Mouse (Mus musculus) right cerebral cortex, adult 2 months (tissue): ENCODE results near the gene Padi1.

Source experiments
- DNase-seq, 2 experiments: peaks; one replicate each; pipeline ENCODE4 v3.0.0; 2021 to 2022; ENCODE audit warnings: low spot score in 2 of 2

Gene Padi1

GRCm38 (mm10) chr4:140845666-140846065 lies at the start of gene Padi1:
Padi1 (minus strand) TSS chr4:140845778.
- no peak for DNase-seq

GRCm38 (mm10) chr4:140892163-140892530 lies 46.6 kb upstream of the Padi1 start:
- DNase-seq = no peak

GRCm38 (mm10) chr4:140891525-140892162 lies 46.1 kb upstream of the Padi1 start:
- no peak for DNase-seq

- DNase-seq = no peak
Observed at GRCm38 (mm10) chr4:140883852-140884251, 38.3 kb upstream of the Padi1 start.

- DNase-seq = no peak
Observed at GRCm38 (mm10) chr4:140882981-140883380, 37.4 kb upstream of the Padi1 start.

- no peak for DNase-seq
Observed at GRCm38 (mm10) chr4:140882365-140882764, 36.8 kb upstream of the Padi1 start.

GRCm38 (mm10) chr4:140881771-140882170 lies 36.2 kb upstream of the Padi1 start:
- no peak for DNase-seq

GRCm38 (mm10) chr4:140881026-140881670 lies 35.6 kb upstream of the Padi1 start:
- DNase-seq = no peak

- no peak for DNase-seq
Observed at GRCm38 (mm10) chr4:140880207-140880606, 34.6 kb upstream of the Padi1 start.

GRCm38 (mm10) chr4:140879739-140880138 lies 34.2 kb upstream of the Padi1 start:
- DNase-seq = peak; percentile 16 to 46

GRCm38 (mm10) chr4:140879116-140879515 lies 33.5 kb upstream of the Padi1 start:
- no peak for DNase-seq

GRCm38 (mm10) chr4:140878655-140879054 lies 33.1 kb upstream of the Padi1 start:
- no peak for DNase-seq

- no peak for DNase-seq
Observed at GRCm38 (mm10) chr4:140877441-140877840, 31.9 kb upstream of the Padi1 start.

- no peak for DNase-seq
Observed at GRCm38 (mm10) chr4:140876681-140877080, 31.1 kb upstream of the Padi1 start.

- no peak for DNase-seq
Observed at GRCm38 (mm10) chr4:140876161-140876560, 30.6 kb upstream of the Padi1 start.

GRCm38 (mm10) chr4:140873011-140873410 lies 27.4 kb upstream of the Padi1 start:
- DNase-seq = no peak

- no peak for DNase-seq
Observed at GRCm38 (mm10) chr4:140872686-140872992, 27.1 kb upstream of the Padi1 start.

GRCm38 (mm10) chr4:140871851-140872685 lies 26.5 kb upstream of the Padi1 start:
- no peak for DNase-seq

- no peak for DNase-seq
Observed at GRCm38 (mm10) chr4:140871376-140871775, 25.8 kb upstream of the Padi1 start.

GRCm38 (mm10) chr4:140870876-140871275 lies 25.3 kb upstream of the Padi1 start:
- no peak for DNase-seq

GRCm38 (mm10) chr4:140869945-140870344 lies 24.4 kb upstream of the Padi1 start:
- DNase-seq = no peak

- DNase-seq = no peak
Observed at GRCm38 (mm10) chr4:140868484-140869190, 23.1 kb upstream of the Padi1 start.
